Comparison of ENCODE assay signal across 8 mouse cellular contexts in the genomic region with DNA sequence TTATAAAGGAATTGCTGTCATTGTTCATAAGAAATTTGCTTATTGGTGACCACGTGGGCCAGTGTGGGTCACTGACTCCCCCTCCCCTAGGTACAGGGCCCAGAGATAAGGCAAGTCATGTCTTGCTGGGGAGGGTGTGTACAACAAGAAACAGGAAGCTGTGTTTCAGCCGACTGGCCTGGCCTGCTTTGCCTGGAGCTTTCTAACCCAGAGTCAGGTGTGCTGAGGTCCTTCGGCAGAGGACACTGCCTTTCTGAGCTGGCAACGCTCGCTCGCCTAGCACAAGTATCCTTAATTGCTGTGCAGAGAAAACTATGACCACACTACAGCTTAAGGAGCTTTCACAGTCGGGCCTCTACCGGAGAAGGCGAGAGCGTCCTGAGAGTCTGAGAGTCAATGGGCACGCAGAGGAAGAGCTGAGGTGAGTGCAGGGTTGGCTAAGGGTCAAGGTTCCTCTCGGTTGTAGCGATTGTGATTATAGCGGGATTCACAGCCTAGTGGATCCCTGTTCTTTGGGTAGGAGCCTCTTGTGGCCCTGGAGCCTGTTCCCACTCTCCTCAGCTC. TPM values are rescaled to one million over a fixed set of nuclear protein-coding genes. Genes with fewer than 3 reads are reported as not detected.
A peak's percentile ranks its signal among the peaks of the same experiment; 100 is the strongest.
DNase-seq lines count a peak whose midpoint lies in the region; ATAC-seq lines count a peak whose summit lies in the region.

No protein-coding gene starts in this region.

- intact Hi-C loops in left cerebral cortex, postnatal 14 days (cut with DNase I): no loop called here

- no peak overlapping the region for H3K9ac ChIP-seq in hindbrain, embryonic 14.5 days
- peak overlapping the region; percentile 75 for H3K9ac ChIP-seq in liver, embryonic 16.5 days (ENCODE audit: low read depth, low read length)

- no peaks in the 10 kb centered on the region for H3K27me3 ChIP-seq in hindbrain, embryonic 14.5 days (ENCODE audit: control insufficient read depth, insufficient read depth, low read length)
- no peaks in the 10 kb centered on the region for H3K27me3 ChIP-seq in liver, embryonic 16.5 days (ENCODE audit: control insufficient read depth, insufficient read depth, low read depth, low read length)

- H3K4me1 ChIP-seq in hindbrain, embryonic 14.5 days (replicated peaks; ENCODE audit: control insufficient read depth, insufficient read depth, low read length): 0 out of 2 replicates have a peak, but pooled peaks cover 17% of the 10 kb centered on the region
- peaks cover 59% of the 10 kb centered on the region for H3K4me1 ChIP-seq in liver, embryonic 16.5 days (ENCODE audit: control insufficient read depth, low read depth, low read length)

- H3K27ac ChIP-seq in hindbrain, embryonic 14.5 days: no peak overlapping the region
- peak overlapping the region; percentile 94 for H3K27ac ChIP-seq in liver, embryonic 16.5 days (ENCODE audit: low read length)

- no peaks in the 10 kb centered on the region for H3K36me3 ChIP-seq in hindbrain, embryonic 14.5 days (replicated peaks; ENCODE audit: control insufficient read depth, insufficient read depth)
- no peaks in the 10 kb centered on the region for H3K36me3 ChIP-seq in liver, embryonic 16.5 days (ENCODE audit: control insufficient read depth, insufficient read depth)

- 53% methylated on average over 14 of the region's 14 CpGs for WGBS in hindbrain, embryonic 14.5 days
- WGBS in liver, embryonic 16.5 days (ENCODE audit: insufficient replicate concordance): 2% methylated on average over 14 of the region's 14 CpGs

- no peak overlapping the region for H3K4me2 ChIP-seq in hindbrain, embryonic 14.5 days (replicated peaks)
- peak overlapping the region; percentile 66 for H3K4me2 ChIP-seq in liver, embryonic 16.5 days (ENCODE audit: low read depth, low read length)

- no peak overlapping the region for H3K4me3 ChIP-seq in hindbrain, embryonic 14.5 days (replicated peaks; ENCODE audit: low read length)
- H3K4me3 ChIP-seq in liver, embryonic 16.5 days (ENCODE audit: low read depth, low read length): peak overlapping the region; percentile 68

- no peaks in the 10 kb centered on the region for H3K9me3 ChIP-seq in hindbrain, embryonic 14.5 days (ENCODE audit: control insufficient read depth, low read length)
- no peaks in the 10 kb centered on the region for H3K9me3 ChIP-seq in liver, embryonic 16.5 days (replicated peaks; ENCODE audit: control insufficient read depth, low read length)

- DNase-seq in kidney, adult 18-20 months: peak; percentile 26
- DNase-seq in kidney, adult 8-10 months: no peak
- no peak for DNase-seq in hindbrain, embryonic 14.5 days (ENCODE audit: low spot score)
- peak; percentile 45 to 73 for DNase-seq in spleen, postnatal 4 days (ENCODE audit: low spot score in 2 of 2)
- no peak for DNase-seq in adrenal gland, postnatal 4 days (ENCODE audit: low spot score in 2 of 2)
- no peak for DNase-seq in left cerebral cortex, postnatal 14 days (ENCODE audit: low spot score in 2 of 2)

- peak; percentile 75 for ATAC-seq in common myeloid progenitor, adult 5-6 weeks (replicated peaks; ENCODE audit: low read depth, poor library complexity, severe bottlenecking)
- peak; percentile 40; the same call in 1 of the 2 replicates for ATAC-seq in hindbrain, embryonic 14.5 days (ENCODE audit: low FRiP score)
- peak; percentile 75 for ATAC-seq in liver, embryonic 16.5 days (ENCODE audit: low read depth)

RNA-seq across cellular contexts. Expression of a gene that starts 48.1 kb away (rescaled TPM):
- 75.5 and 112 TPM in 2 replicates for total RNA-seq in common myeloid progenitor, adult 5-6 weeks (2017)
- polyA plus RNA-seq in hindbrain, embryonic 14.5 days (2014; fragmentation: Nextera tagmentation; extraction: Ambion mirVana): 57.2 and 59.8 TPM in 2 replicates
- 80.0 and 83.8 TPM in 2 replicates for polyA plus RNA-seq in liver, embryonic 16.5 days (2015; fragmentation: Nextera tagmentation; extraction: Ambion mirVana)
- total RNA-seq in adrenal gland, postnatal 4 days (2021): 10 to 100 TPM; 78.3 to 80.1 TPM
- 10 to 100 TPM; 28.9 to 29.5 TPM for total RNA-seq in left cerebral cortex, postnatal 14 days (2021)

Comparison
In these comparisons a context has a peak if more than half of its experiments do, and no peak if none do; other contexts are left out.
1. DNase-seq: peak in kidney, adult 18-20 months (single experiment) and spleen, postnatal 4 days (2 of 2); none in kidney, adult 8-10 months (0 of 2), hindbrain, embryonic 14.5 days (single experiment), adrenal gland, postnatal 4 days (0 of 2) and left cerebral cortex, postnatal 14 days (0 of 2).
2. Peak in every context shown above with its lines, with median percentiles within 50 percentile points of each other: ATAC-seq.